Mouse (Mus musculus) thymus, adult 18-20 months (tissue): Measurements from ENCODE around the gene Reck.

ENCODE experiments used
- DNase-seq, 2 experiments: peaks; one replicate each; pipeline ENCODE4 v3.0.0; 2022; ENCODE audit warnings: mixed read lengths in 2 of 2

The Reck gene

DNA sequence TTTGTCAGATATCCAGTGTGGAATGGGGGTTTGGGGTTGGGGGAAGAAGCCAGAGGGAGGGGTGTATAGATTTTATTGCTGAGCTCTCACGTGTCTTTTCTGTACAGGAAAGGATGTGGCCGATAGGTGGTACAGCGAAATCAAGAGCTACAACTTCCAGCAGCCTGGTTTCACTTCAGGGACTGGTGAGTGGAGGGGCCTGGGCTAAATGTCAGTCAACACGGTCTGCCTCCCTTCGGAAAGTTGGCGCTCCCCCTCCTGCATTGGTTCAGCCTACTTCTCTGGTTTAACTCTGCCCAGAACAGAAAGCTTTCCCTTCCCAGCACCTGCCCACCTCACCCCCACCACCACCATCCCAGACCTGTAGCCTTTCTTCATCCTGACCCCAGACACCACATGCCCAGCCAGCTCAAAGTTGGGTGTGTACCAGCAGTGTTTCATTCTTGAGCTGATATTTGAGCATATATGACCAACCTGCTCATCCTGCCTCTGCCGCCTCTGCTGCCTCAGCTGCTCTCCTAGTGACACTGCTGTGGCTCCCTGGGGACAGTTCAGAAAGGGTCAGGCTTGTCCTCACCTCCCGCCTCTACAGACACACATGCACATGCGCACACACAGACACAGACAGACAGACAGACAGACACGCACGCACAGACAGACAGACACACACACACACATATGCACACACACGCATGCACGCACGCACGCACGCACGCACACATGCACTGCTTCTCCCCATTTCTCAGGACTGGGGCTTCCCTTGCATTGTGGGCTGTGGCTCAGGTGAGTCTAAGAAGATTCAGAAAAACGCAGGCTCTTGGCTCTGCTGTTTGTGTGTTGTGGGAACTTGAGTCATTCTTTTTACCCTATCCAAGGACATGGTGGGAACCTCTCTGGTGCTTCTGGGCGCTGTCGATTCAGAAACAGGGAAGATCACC is 95.3 kb downstream of the Reck start:
- no peak for DNase-seq

DNA sequence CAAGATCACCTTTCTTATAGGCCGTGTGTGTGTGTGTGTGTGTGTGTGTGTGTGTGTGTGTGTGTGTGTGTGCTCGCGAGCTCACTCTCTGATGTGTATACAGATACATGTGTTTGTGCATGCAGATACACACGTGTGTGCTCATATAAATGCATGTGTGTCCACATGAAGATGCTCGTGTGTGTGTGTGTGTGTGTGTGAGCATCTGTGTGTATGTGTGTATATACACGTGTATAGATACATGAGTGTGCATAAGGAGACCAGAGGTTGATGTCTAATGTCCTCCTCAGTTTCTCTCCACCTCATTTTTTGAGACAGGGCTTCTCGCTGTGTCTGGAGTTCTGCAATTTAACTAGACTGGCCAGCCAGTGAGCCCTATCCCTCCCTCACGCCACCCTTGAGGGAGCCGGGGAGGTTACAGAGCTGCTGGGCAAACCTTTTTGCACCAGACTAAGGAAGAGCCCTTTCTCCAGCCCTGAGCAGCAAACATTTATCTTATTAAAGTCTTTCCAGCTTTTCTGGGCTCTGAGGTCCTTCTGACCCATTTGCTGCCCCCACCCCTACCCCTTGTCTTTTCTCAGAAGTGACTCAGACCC is 96.3 kb downstream of the Reck start:
- DNase-seq: no peak

DNA sequence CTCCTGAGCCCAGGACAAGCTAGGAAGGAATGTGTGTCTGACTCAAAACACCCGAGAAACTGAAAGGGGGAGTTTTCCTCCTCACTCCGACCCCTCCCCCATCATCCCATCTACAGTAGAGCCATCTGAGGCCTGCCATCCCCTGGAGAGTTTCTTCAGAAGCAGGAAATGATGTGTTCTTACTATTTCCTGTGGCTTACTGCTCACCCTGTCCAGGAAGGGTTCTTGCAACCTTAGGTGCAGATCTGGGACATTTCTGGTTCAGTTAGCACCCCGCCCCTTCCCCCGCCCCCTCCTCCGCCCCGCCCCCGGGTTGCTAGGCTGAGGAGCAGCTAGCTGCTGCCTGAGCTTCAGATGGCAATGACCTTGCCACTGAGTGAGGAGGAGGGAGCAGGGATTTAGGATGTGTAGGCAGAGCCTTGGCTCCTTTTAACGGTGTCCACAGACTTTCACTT is 96.8 kb downstream of the Reck start:
- DNase-seq: peak; percentile 41 to 62

DNA sequence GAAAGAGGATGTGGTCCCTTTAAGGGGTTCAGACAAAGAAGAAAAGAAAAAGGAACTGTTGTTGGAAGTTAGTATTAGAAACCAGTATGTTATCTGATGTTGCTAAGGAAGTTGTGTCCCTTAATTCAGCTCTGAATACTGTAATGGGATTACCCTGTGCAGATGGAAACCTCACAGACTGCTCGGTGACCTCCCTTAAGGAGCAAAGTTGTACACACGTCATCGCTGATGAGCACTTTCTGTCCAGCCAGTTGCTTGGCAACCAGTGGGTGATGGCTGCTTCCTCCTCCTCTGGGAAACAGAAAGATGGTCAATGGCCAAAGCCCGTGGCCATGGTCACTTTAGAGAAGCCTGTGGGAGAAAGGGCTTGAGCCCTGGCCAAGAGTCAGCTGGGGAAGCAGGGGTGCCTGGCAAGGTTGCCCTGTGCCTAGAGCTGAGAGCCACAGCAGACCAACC is 98.2 kb downstream of the Reck start:
- peak in 1 of 2 experiments; percentile 33 for DNase-seq

DNA sequence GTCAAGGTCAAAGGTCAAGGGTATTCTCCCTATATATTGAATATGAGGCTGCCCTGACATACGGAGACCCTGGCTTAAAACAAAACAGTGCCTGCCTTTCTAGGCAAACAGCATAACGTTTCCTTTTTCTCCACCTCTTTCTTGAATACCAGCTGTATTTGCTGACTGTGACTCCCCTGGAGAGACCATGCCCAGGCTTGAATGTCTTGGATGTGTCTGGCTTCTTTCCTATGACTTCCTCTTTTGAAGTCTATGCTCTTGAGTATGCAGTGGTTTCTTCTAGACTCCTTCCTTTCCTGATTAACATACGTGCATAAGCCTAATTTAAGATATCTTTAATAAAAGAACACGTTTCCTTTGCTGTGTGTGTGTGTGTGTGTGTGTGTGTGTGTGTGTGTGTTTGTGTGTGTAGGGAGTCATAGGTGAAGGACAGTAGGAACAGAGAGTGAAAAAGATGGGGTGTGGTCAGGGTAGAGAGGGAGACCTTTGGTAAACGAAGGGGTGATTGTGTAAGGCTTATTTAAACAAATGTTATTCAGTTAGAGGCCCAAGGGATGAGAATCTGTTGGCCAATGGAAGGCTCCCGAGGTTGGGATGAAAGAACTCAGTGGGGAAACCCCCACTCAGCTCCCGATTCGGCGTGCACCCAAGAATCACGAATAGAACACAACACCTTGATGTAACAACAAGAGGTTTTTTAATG is 99.7 kb downstream of the Reck start:
- no peak for DNase-seq

DNA sequence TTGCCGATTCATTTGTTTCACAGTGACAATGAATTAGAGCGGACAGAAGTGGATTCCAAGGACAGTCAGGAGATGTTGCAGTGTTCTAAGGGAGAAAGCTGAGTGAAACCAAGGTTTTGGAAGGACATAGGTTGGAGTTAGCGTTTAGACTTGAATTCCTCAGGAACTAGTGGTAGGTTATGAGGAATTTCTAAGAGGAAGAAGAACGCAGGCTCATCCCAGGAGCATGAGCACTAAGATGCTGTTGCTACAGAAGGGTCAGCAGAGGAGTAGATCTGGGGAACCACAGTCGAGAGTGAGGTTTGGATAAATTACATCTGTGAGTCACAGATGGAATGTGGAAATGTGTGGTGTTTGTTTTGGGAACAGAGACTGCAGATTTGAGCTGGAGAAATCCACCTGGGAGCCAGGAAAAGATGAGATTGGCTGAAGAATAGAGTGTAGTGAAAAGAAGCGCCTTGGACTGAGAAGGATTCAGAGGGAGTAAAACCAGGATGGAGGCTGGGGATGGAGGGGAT is 101.0 kb downstream of the Reck start:
- no peak for DNase-seq

DNA sequence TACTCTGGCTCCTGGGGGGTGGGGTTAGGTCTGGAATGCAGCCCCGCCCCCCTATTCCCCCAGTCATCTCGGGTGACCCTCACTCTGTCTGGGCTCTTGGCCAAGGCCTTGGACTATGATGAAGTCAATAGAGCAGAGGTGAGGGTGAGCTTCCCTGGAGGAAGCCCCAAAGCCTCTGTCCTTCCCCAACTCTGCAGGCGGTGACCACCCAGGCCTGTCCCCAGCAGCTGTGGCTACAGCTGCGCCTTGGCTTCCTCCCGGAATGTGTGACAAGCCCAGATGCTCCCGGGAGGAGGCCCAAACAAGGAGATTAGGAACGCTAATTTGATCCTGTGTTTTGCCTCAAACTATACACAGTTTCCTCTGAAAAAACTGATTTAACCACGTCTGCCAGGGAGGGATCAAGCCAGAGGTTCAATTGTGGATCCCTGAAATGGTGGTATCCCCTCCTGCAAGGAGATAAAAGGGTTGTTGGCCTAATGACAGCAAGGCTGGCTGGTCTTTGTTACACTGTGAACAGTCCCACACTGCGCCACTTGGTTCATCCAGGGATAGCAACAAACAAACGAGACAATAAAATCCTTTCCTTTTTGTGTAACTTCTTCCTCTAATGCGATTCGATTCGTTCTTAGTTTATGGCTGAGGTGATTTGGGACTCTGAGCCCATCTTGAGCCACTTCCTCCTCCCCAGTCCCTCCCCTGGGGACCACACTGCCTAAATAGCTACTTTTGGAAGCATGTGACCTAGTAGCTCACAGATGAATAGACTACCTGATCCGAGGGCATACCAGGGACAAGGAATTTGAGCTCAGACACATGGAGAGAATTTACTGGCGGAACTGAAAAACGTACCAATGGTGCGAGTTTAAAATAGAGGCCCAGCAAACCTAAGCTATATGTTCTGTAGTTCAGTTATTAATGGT is 103.5 kb downstream of the Reck start:
- DNase-seq: no peak

DNA sequence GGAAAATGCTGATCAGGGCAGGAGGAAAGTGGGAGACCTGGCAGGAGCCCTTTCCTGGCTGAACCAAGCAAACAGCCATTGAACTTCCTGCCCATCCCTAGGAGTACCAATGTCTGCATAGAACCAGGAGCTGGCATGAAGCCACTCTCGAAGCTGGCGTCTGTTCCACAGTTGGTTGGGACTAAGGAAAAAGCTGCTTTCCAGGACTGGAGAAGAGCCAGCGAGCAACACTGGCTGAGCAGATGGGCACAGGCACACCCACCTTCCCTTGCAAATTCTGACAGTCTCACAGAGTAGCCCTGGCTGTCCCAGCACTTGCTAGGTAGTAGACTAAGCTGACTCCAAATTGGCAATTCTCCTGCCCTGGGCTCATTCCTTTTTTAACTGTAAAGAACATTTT is 104.4 kb downstream of the Reck start:
- DNase-seq: no peak

DNA sequence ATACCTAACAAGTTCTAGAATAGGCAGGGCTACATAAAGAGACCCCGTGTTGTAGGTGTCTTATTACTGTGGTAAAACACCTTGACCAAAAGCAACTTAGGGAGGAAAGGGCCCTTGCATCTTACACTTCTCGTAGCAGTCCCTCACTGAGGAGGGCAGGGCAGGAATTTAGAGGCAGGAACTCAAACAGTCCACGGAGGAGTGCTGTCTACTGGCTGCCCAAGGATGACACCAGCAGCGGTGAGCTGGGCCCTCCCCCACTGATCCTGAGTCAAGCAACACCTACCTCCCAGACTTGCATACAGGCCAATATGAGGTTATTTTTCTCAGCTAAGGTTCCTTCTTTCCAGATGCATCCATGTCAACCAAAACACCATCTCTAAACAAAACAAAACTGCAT is 104.9 kb downstream of the Reck start:
- no peak for DNase-seq

DNA sequence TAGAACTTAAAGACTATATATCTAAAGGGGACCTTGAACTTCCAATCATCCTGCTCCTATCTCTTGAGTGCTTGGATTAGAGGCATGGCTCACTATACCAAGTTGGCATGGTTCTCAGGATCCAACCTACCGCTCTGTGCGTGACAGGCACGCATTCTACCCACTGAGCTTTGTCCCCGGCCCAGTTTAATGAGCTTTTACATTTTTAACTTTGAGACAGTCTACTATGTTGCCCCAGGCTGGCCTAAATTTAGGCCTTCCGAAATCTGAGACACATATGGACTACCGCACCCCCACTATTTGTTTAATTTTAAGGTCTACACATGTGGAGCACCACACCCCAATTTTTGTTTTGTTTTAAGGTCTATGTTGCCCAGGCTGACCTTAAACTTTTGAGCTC is 105.5 kb downstream of the Reck start:
- no peak for DNase-seq

DNA sequence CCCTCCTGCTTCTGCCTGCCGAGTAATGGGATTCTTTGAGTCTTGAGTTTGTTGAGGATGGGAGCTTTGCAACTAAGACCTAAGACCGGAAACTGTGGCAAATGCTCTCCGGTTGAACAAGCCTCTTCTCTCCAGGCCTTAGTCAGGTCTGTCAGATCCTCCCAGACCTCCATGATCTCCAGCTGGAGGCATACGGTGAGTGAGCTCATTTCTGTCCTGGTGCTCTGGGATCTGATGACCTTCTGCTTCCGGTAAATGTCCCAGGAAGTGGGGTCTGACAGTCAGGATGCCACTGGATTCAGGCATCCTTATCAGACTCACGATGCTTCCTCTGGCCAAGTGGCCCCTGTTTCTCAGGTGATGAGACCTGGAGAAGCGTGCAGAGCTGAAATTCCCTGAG is 105.9 kb downstream of the Reck start:
- no peak for DNase-seq

DNA sequence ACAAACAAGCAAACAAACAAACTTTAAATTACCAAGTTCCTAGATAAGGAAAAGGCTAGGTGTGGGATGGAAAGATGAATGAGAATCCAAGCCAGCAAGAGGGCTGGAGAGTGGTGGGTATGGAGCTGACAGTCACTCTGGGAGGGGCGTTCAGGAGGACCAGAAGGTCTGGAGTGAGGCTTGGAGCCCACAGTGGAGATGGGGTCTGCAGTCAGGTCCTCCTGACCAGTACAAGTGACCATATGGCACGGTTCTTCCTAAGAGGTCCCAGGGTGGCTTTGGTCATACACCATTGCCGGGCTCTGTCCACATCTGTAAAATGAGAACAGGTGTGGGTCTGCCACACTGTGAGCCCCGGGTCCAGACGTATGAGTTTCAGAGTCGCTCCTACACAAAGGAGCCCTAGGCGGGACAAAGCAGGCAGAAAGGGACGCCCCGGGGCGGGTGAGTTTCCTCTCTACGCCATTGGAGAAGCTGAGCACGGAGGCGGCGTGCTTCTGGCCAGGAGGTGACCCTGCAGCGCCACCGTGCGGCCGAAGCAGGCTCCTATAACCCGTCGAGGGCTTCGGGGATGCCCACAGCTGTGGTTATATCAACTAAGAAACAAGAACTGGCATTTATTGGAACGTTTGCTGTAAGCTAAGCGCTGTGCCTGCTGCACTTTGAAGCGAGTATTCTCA is 106.9 kb downstream of the Reck start:
- peak; percentile 83 to 85 for DNase-seq

DNA sequence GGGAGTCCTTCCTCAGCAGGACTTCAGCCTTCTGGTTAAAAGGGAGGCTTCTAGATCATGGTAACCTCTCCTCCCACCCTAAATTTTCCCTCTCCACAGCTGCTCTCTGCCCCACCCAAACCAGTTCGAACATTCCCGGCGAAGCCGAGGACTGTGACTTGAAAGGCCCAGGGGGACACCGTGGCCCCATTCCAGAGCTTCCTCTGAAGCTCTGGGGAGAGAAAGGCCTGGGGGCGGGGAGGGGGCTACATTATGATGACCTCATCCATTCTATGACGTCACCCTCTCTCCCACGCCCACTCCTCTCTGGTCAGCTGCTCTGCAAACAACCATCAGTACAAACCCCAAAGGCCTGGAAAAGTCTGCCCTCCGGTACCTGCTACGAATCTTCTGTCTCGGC is 107.9 kb downstream of the Reck start, which contains the start of gene Ccin:
TSS of gene Ccin (plus strand) at position 303 of the 400 bp plus-strand sequence.
- DNase-seq: no peak

DNA sequence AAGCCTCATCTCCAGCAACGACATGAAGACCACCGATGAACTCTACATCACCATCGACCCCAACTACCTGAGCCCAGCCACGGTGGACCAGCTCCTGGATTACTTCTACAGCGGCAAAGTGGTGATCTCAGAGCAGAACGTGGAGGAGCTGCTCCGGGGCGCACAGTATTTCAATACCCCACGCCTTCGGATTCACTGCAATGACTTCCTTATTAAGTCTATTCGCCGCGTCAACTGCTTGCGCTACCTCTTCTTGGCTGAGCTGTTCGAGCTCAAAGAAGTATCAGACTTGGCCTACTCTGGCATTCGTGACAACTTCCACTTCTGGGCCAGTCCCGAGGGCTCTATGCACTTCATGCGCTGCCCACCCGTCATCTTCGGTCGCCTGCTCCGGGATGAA is 108.4 kb downstream of the Reck start:
- DNase-seq: no peak

DNA sequence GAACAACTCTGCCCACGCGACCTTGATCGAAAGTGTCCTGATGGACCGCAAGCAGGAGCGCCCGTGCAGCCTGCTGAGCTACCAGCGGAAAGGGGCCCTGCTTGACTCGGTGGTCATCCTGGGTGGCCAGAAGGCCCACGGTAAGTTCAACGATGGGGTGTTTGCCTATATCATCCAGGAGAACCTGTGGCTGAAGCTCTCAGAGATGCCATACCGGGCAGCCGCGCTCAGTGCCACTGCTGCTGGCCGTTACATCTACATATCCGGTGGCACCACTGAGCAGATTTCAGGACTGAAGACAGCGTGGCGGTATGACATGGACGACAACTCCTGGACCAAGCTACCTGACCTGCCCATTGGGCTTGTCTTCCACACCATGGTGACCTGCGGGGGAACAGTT is 109.0 kb downstream of the Reck start:
- DNase-seq: no peak

DNA sequence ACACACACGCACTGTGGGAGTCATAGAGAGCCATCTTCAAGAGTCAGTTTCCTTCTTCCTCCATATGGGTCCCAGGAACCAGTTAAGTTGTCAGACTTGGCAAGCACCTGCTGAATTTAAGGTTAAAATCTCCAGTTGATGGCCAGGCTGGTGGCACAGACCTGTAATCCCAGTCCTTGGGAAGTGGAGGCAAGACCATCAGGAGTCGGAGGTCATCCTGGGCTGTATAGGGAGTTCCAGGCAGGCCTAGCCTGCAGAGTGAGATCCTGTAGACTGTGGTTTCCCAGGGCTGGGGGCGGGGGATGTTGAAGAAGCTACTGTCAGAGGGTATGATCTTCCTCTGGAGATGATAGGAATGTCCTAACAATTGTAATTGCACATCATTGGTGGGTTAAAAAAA is 113.6 kb downstream of the Reck start:
- DNase-seq: no peak

DNA sequence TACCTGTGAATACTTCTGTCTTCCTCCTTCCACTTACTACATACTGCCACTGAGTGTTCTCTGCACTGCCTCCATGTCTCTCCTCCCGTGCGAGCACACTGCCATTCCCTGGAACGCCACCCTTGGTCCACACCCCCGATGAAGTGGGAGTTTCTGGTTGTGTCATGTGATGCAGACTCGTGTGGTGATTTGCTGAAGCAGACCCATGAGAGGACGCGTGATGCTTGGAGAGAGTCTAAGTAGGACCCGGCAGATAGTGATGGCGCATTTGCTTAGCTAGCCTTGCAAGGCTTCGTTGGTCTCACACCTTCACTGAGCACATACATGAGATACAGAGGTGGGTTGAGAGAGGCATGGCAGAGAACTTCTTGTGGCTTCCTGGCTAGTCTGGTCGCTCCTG is 117.7 kb downstream of the Reck start:
- no peak for DNase-seq

DNA sequence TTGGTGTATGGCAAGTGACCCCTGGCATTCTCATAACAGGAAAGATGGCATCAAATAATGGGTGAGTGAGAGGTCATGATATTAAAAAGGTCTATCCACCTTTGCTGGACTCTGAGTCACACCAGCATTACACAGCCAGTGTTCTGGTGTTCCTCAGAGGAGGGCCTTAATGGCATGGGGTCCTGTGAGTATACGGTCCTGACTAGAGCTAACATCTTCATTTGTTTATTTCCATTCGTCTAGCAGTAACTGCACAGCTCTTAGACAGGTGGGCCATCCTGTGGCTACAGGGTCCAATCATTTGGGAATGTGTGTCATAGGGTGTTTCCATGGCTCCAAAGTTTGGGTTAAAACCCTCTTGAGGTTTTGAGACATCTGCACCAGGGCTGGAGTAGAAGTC is 119.0 kb downstream of the Reck start:
- DNase-seq: no peak
